Mouse (Mus musculus) lung, embryonic 15.5 days (tissue): Measurements from ENCODE around the gene Gcdh. TPM values are rescaled to one million over a fixed set of nuclear protein-coding genes. Genes with fewer than 3 reads are reported as not detected.

Experiments used
- ATAC-seq: fragments of 200-750 bp; cut with Nextera tagmentation; 2 replicates; pipeline ENCODE4 v1.8.0; 2017; ENCODE audit warnings: moderate number of reproducible peaks, borderline replicate concordance; ENCODE audit not compliant: low FRiP score, low TSS enrichment; ENCODE audit errors: extremely low read depth
- H3K27ac ChIP-seq: fragments of 300-500 bp; sonication (generic); 2 replicates; pipeline ENCODE4 v1.5.1; 2015; ENCODE audit warnings: moderate library complexity, mild to moderate bottlenecking, inconsistent platforms
- H3K27me3 ChIP-seq: fragments of 300-500 bp; sonication (generic); 2 replicates; pipeline ENCODE4 v1.6.1; 2015; ENCODE audit warnings: inconsistent platforms
- H3K36me3 ChIP-seq: fragments of 300-500 bp; sonication (generic); 2 replicates; pipeline ENCODE4 v1.6.1; 2015; ENCODE audit warnings: inconsistent platforms
- H3K4me1 ChIP-seq: fragments of 300-500 bp; sonication (generic); 2 replicates; pipeline ENCODE4 v1.6.1; 2015; ENCODE audit warnings: inconsistent platforms
- H3K4me2 ChIP-seq: fragments of 300-500 bp; sonication (generic); 2 replicates; pipeline ENCODE4 v1.6.1; 2015; ENCODE audit warnings: inconsistent platforms, mild to moderate bottlenecking, moderate library complexity
- H3K4me3 ChIP-seq: fragments of 300-500 bp; sonication (generic); 2 replicates; pipeline ENCODE4 v1.5.1; 2015; ENCODE audit warnings: mild to moderate bottlenecking, inconsistent platforms
- H3K9ac ChIP-seq: fragments of 300-500 bp; sonication (generic); 2 replicates; pipeline ENCODE4 v1.6.1; 2015; ENCODE audit warnings: inconsistent platforms
- H3K9me3 ChIP-seq: fragments of 300-500 bp; sonication (generic); 2 replicates; pipeline ENCODE4 v1.6.1; 2016; ENCODE audit warnings: inconsistent platforms
- WGBS: fragments of 180-500 bp; shearing (Covaris S2); methylation state at CpG from one replicate; pipeline ENCODE4 v1.1.7; 2015; 5-methylcytosine and 5-hydroxymethylcytosine counted together
- polyA plus RNA-seq: library from polyadenylated mRNA; unstranded; fragments of >200 nt; fragmentation: Nextera tagmentation; extraction: Ambion mirVana; gene quantifications from 2 replicates; pipeline ENCODE4 v1.2.1, GENCODE M21; 2015

Gcdh gene
- polyA plus RNA-seq, 1 experiment from 2014 or later = 34.9 TPM

DNA sequence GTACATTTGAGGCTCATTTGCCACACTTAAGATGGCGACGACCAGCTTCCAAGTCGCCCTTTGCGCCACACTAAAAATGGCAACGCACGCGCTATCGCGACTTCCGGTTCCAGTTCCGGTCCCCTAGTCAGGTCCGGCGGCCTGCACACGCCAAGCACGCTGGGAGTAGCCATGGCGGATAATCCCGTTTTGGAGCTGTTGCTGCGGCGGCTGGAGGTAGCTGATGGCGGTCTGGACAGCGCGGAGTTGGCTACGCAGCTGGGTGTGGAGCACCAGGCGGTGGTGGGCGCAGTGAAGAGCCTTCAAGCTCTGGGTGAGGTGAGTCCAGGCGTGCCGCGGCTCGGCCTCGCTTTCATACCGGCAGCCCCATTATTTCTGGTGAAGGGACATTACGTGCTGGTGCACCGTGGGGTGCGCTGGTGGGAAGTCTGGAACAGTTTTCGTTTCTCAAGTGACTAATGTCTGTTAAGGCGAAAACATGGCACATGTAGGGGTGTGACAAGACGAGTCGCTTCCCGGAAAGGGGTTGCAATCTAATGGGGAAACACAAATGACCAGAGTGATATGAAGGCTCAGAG, 36.8 kb downstream of the Gcdh start, which contains the start of gene Farsa:
Gene Farsa, plus strand, starts transcription at position 126 of the 578 bp plus-strand sequence.
- Histone ChIP-seq H3K36me3 (peaks cover 25% of the 10 kb centered on the region), H3K27ac (peak within 1 kb of the TSS; percentile 68; the same call in 1 of the 2 replicates), H3K9ac (peak within 1 kb of the TSS; percentile 93), H3K4me2 (peak within 1 kb of the TSS; percentile 75), H3K27me3 (no peaks in the 10 kb centered on the region), H3K4me3 (peak within 1 kb of the TSS; percentile 91), H3K9me3 (no peaks in the 10 kb centered on the region), H3K4me1 (peaks cover 12% of the 10 kb centered on the region)
- WGBS = under 1% methylated on average over 39 of the region's 39 CpGs
- ATAC-seq = peak; percentile 91

- no peak overlapping the region for H3K27ac ChIP-seq
- WGBS = 91% methylated on average over 3 of the region's 3 CpGs
- peaks cover 12% of the 10 kb centered on the region for H3K4me1 ChIP-seq
- H3K9ac ChIP-seq = no peak overlapping the region
- H3K36me3 ChIP-seq = peaks cover 20% of the 10 kb centered on the region
- no peak overlapping the region for H3K4me2 ChIP-seq
- no peaks in the 10 kb centered on the region for H3K9me3 ChIP-seq
- no peak for ATAC-seq
- H3K4me3 ChIP-seq = peak overlapping the region; percentile 91
- H3K27me3 ChIP-seq = no peaks in the 10 kb centered on the region
Observed at GRCm38 (mm10) chr8:84856434-84856833, 37.3 kb downstream of the Gcdh start.

DNA sequence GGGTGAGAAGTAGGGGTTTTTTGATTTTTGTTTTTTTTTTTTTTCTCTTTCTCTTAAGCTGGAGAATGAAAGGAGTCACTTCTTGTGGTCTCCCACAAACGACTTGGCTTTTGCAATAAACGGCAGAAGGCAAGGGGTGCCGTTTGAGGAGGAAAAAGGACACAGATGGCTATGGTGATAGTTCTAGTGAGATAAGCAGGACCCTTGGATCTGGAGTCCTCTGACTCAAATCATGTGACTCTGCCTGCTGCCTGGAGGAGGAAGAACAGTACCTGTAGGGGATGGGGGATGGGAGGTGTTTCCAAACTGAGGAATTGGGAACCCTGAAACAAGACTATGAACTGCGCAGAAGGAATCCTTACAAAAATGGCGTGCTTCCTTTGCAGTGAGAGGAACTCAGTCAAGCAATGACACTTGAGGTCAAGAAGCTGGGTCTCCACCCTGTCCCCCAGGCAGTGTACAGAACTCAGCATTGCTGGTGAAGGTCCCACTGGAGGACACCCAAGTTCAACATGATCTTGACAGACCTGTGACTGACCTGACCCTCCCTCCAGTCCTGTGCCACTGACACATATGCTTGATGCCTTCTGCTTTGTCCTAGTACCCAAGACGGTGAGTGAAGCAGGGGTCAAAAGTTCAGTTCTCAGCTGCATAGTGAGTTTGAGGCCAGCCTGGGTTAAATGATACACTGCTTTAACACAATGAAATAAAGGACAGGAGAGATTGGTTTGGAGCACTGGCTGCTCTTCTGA, 45.9 kb downstream of the Gcdh start:
- peak overlapping the region; percentile 66 for H3K4me2 ChIP-seq
- H3K27ac ChIP-seq = peak overlapping the region; percentile 82
- no peaks in the 10 kb centered on the region for H3K9me3 ChIP-seq
- H3K36me3 ChIP-seq = peaks cover 25% of the 10 kb centered on the region
- no peaks in the 10 kb centered on the region for H3K27me3 ChIP-seq
- WGBS = 37% methylated on average over 6 of the region's 6 CpGs
- H3K9ac ChIP-seq = peak overlapping the region; percentile 64
- H3K4me3 ChIP-seq = peak overlapping the region; percentile 82
- ATAC-seq = no peak
- H3K4me1 ChIP-seq = peaks cover 30% of the 10 kb centered on the region

DNA sequence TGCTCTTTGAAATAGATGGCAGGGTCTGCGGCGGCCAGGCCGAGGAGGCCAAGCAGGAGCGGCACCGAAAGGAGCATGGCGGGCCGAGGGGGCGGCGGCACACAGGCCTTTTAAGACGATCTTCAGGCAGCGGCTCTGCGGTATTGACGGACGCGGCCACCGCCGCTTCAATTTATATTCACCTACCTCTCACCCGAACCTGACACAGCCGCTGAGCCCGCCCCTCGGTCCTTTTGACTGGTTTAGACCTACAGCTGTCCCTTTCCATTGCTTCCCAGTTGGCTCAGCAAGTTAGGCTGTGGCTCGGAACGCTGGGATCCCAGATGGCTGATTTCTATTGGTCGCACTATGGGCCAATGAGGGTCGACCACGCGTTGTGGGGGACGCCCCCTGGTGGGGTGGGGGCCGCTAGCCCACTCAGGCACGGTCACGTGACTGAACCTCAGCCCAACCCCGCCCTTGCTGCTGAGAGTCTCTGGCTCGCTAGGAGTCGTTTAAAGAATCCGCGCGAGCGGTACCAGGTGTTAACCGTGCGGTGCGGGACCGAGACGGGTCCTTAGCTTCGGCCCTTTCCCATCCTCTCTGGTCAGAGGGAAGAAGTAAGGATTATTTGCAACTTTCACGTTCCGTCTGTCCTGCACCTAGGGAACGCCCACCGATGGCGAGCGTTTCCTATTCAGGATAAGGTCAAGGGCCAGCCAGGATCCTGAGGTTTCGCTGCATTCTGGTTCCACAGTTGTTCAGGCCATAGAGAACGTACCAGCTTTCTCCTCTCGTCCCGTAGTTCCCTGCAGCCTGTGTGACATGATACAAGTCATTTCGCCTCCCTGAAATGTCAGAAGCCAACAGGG, 46.8 kb downstream of the Gcdh start, which contains the start of gene Calr:
Gene Calr, minus strand, starts transcription at position 213 of the 851 bp plus-strand sequence.
- no peaks in the 10 kb centered on the region for H3K9me3 ChIP-seq
- H3K4me3 ChIP-seq = peak within 1 kb of the TSS; percentile 82
- H3K36me3 ChIP-seq = peaks cover 34% of the 10 kb centered on the region
- peak within 1 kb of the TSS; percentile 82 for H3K27ac ChIP-seq
- ATAC-seq = peak; percentile 100
- peaks cover 30% of the 10 kb centered on the region for H3K4me1 ChIP-seq
- H3K27me3 ChIP-seq = no peaks in the 10 kb centered on the region
- peak within 1 kb of the TSS; percentile 90 for H3K9ac ChIP-seq
- WGBS = under 1% methylated on average over 55 of the region's 55 CpGs
- peak within 1 kb of the TSS; percentile 66 for H3K4me2 ChIP-seq

- under 1% methylated on average over 30 of the region's 30 CpGs for WGBS
- peak; percentile 19; the same call in 1 of the 2 replicates for ATAC-seq
- H3K27me3 ChIP-seq = no peaks in the 10 kb centered on the region
- H3K9ac ChIP-seq = peak overlapping the region; percentile 90
- H3K4me3 ChIP-seq = peak overlapping the region; percentile 82
- H3K4me2 ChIP-seq = peak overlapping the region; percentile 66
- H3K4me1 ChIP-seq = peaks cover 30% of the 10 kb centered on the region
- H3K9me3 ChIP-seq = no peaks in the 10 kb centered on the region
- H3K27ac ChIP-seq = peak overlapping the region; percentile 77
- H3K36me3 ChIP-seq = peaks cover 42% of the 10 kb centered on the region
Observed at GRCm38 (mm10) chr8:84846094-84846721, 47.5 kb downstream of the Gcdh start.

DNA sequence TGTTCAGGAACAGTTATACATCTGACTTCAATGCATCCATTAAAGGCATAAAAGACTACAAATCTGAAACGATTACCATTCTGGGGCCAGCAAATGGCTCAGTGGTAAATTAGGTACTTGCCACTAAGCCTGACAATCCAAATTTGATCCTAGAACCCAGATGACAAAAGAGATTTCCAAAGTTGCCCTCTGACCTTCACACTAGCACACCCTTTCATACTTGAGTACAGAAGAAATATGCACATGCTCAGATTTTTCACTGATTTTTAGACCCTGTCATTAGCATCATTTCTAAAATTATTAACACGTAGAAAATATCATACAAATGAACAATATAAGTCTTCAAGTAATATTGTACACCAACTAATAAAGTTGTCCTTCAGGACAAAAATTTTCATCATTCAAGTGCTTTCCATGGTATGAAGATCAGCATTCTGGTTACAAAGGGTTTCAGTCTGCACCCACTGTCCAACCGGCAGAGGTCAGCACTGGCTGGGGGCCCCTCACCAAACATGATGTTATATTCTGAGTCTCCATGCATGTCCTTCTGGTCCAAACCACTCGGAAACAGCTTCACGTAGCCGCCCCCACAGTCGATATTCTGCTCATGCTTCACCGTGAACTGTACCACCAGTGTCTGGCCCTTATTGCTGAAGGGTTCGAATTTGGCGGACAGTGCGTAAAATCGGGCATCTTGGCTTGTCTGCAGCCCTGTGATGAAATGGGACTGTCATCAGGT, 48.2 kb downstream of the Gcdh start:
- Histone ChIP-seq H3K27me3 (no peaks in the 10 kb centered on the region), H3K9me3 (no peaks in the 10 kb centered on the region), H3K4me2 (peak overlapping the region; percentile 66), H3K4me3 (peak overlapping the region; percentile 82), H3K36me3 (peaks cover 44% of the 10 kb centered on the region), H3K4me1 (peaks cover 30% of the 10 kb centered on the region), H3K9ac (peak overlapping the region; percentile 90), H3K27ac (peak overlapping the region; percentile 77; the same call in 1 of the 2 replicates)
- ATAC-seq = no peak
- 8% methylated on average over 12 of the region's 12 CpGs for WGBS

DNA sequence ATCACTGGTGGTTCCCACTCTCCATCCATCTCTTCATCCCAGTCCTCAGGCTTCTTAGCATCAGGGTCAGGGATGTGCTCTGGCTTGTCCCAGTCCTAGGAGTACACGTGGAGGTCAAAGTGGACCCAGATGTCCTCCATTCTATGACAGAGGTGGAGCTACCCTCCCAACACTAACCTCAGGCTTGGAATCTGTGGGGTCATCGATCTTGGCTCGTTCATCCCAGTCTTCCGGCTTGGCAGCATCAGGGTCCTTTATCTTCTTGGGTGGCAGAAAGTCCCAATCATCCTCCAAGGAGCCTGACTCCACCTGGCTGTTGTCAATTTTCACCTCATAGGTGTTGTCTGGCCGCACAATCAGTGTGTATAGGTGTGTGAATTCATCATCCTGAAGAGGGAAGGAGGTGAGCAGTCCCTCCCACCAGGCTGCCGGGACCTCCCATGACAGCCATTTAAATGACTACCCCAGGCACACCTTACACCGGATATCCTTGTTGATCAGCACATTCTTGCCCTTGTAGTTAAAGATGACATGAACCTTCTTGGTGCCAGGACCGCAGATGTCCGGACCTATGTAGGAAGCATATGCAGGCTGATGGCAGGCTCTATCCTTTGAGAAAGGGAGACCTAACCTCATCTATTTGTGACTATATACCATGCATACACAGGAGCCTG, 49.2 kb downstream of the Gcdh start:
- no peak overlapping the region for H3K27ac ChIP-seq
- H3K9ac ChIP-seq = peak overlapping the region; percentile 90
- H3K9me3 ChIP-seq = no peaks in the 10 kb centered on the region
- H3K27me3 ChIP-seq = no peaks in the 10 kb centered on the region
- peaks cover 44% of the 10 kb centered on the region for H3K36me3 ChIP-seq
- whole genome bisulfite sequencing = 68% methylated on average over 9 of the region's 9 CpGs
- ATAC-seq = no peak
- peak overlapping the region; percentile 66 for H3K4me2 ChIP-seq
- peak overlapping the region; percentile 82 for H3K4me3 ChIP-seq
- H3K4me1 ChIP-seq = peaks cover 33% of the 10 kb centered on the region

GRCm38 (mm10) chr8:84841514-84841913, 52.2 kb downstream of the Gcdh start:
- Histone ChIP-seq H3K36me3 (peaks cover 71% of the 10 kb centered on the region), H3K9me3 (no peaks in the 10 kb centered on the region), H3K9ac (no peak overlapping the region), H3K4me1 (peaks cover 39% of the 10 kb centered on the region), H3K27ac (no peak overlapping the region), H3K4me2 (no peak overlapping the region), H3K27me3 (no peaks in the 10 kb centered on the region), H3K4me3 (no peak overlapping the region)
- no peak for ATAC-seq
- WGBS = 58% methylated on average over 1 of the region's 1 CpGs

DNA sequence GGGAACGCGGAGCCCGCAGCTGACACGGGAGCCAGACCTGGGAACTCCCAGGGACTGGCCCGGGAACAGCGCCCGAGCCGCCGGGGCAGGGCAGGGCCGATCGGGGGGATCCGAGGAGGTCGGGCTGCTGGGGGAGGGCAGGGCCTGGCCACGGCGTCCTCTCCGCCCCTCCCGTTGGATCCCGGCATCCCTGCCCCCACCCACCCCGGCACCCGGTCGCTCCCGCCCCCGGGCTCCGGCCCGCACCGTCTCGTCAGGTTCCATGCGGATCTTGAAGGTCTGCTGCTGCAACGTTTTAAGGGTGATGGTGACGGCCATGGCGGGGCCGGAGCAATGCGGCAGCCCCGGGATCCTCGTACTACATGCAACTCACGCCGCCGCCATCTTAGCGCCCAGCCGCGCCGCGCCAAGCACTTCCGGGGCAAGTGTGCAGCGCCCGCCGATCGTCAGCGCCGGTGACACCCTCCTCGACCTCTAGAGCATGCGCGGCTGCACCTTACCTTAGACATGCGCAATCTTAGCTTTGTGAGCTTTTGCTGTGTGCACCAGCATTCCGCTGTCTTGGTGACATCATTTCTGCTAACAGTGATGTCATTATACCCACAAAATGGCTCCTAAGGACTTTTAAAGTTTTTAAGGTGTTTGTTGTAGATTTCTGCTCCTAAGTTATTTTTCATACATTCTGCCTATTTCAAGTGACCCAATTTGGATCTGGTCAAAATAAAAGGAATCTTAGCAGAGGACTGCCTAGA, 53.3 kb downstream of the Gcdh start, which contains the start of gene Rad23a:
Gene Rad23a, minus strand, starts transcription at position 418 of the 752 bp plus-strand sequence.
- Histone ChIP-seq H3K36me3 (peaks cover 82% of the 10 kb centered on the region), H3K27me3 (no peaks in the 10 kb centered on the region), H3K27ac (peak within 1 kb of the TSS; percentile 90), H3K4me1 (peaks cover 45% of the 10 kb centered on the region), H3K4me3 (peak within 1 kb of the TSS; percentile 89), H3K4me2 (peak within 1 kb of the TSS; percentile 63), H3K9ac (peak within 1 kb of the TSS; percentile 92), H3K9me3 (no peaks in the 10 kb centered on the region)
- under 1% methylated on average over 55 of the region's 55 CpGs for WGBS
- peak; percentile 92 for ATAC-seq

GRCm38 (mm10) chr8:84839875-84840247, 53.9 kb downstream of the Gcdh start:
- no peak for ATAC-seq
- 2% methylated on average over 7 of the region's 7 CpGs for WGBS

More at GRCm38 (mm10) chr8:84839875-84840247, 53.9 kb downstream of the Gcdh start:
- peak overlapping the region; percentile 63 for H3K4me2 ChIP-seq
- peak overlapping the region; percentile 92 for H3K9ac ChIP-seq
- peak overlapping the region; percentile 89 for H3K4me3 ChIP-seq
- no peaks in the 10 kb centered on the region for H3K9me3 ChIP-seq
- no peaks in the 10 kb centered on the region for H3K27me3 ChIP-seq
- peaks cover 45% of the 10 kb centered on the region for H3K4me1 ChIP-seq
- H3K36me3 ChIP-seq = peaks cover 81% of the 10 kb centered on the region
- H3K27ac ChIP-seq = peak overlapping the region; percentile 90
